Mouse (Mus musculus) left cerebral cortex, adult 8-10 months (tissue): Measurements from ENCODE around the gene Plcb1. TPM values are rescaled to one million over a fixed set of nuclear protein-coding genes. Genes with fewer than 3 reads are reported as not detected.
A peak's percentile ranks its signal among the peaks of the same experiment; 100 is the strongest.

ENCODE experiments used
- DNase-seq, 2 experiments: peaks; one replicate each; pipeline ENCODE4 v3.0.0; 2022; ENCODE audit warnings: low spot score in 2 of 2
- total RNA-seq, 4 experiments: library from RNA; stranded (reverse); gene quantifications; 2 replicates each; pipeline ENCODE4 v1.2.4; 2022

The Plcb1 gene
- total RNA-seq, 4 experiments from 2014 or later: 164 to 194 (median 178) TPM

- no peak for DNase-seq
These were observed 416.5 kb downstream of the Plcb1 start for GRCm38 (mm10) chr2:135202390-135202789.

DNA sequence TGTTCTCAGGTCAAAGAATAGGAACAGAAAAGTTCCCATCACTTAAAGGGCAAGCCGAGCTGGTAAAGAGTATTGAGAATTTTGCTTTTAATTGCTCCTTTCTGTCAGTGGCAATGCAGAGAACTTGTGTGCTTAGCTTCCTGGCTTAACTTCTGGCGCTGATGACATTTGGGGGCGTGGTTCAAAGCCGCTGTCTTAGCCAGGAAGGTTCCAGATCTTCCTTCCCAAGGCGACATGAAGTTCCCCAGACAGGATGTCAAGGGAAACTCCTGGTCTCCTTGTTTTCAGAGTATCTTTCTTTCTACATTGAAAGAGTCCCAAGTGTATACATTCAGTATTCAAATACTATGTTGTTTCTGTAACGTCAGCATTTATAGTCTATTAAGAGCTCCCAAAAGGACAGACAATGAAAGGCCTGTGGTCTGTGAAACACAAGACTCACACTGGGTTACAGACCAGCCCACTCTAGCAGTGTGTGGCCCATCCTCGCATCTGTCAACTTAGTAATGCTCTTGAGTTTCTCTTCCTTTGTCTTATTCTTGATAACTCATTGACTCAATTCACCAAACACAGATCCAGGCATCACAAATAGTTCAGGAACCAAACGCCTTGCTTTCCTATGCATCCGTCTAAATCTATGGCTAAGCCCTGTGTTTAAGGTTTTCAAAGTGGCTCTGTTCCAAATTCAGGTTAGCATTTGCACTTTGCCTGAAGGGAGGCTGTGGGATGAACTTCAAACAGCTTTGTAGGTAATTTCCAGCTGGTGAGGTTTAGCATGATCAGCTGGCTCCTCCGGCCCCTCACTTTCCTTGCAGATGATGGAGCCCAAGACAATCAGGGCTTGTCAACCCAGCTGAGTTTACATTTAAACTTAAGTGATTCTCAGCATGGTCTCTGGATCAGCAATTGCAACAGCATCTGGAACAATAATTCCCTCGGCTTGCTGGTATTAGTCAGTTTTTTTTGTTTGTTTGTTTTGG lies 418.6 kb downstream of the Plcb1 start:
- DNase-seq: no peak

DNA sequence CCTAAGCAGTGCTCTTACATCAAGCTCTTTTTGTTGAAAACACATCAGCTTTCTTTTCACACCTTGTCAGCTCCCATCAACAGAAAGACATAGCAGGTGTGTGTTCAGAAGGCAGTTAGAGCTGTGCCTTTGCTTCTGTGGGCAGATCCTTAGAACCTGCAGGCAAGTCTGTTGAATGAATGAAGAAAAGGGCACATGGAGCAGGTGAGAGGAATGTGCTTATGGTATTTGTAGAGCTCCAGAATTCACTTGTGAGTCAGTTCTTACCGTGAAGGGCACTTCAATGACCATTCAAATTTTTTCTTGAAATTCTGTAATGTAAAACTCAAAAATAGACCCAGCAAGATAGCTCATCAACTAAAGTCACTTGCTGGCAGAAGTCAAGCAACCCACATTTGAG lies 423.0 kb downstream of the Plcb1 start:
- no peak for DNase-seq

GRCm38 (mm10) chr2:135214746-135215448 lies 429.0 kb downstream of the Plcb1 start:
- DNase-seq: no peak

DNA sequence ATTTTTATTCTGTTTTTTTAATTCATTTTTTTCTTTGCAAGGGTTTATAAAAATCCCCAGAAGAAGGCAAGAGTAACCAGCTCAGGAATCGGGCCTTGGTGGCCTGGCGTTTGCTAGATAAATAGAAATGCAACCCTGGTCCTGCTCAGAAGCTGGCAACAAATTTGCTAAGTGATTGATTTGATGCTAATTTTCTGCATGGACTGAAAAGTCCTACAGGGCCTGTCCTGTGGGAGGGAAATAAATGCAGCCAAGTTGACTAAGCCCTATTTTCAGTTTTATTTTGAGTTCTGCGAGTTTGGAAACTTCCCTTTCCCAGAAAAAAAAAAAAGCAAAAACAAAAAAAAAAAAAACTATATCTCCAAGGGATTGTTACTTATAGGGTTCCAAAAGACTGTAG lies 433.5 kb downstream of the Plcb1 start:
- DNase-seq: no peak

DNA sequence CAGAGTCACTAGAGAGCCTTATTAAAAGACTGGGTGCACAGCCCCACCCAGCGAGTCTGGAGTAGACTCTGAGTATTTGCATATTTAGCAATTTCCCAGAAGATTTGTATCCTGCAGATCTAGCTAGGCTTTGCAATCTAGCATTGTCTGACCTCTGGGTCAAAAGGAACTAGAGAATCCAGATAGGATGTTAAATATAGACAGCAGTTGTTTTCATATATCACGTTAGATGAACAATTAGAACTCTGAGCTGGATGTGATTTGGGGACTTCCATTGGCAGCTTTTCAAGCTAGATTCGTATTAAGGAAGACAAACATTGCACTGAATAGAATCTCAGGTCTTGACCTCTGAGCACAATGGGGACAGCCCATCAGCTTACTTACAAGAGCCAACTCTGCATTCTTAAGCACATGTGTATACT lies 439.7 kb downstream of the Plcb1 start:
- DNase-seq: no peak

- no peak for DNase-seq
These were observed 444.4 kb downstream of the Plcb1 start for GRCm38 (mm10) chr2:135230262-135230661.

- DNase-seq: no peak
These were observed 456.9 kb downstream of the Plcb1 start for GRCm38 (mm10) chr2:135242662-135243316.

DNA sequence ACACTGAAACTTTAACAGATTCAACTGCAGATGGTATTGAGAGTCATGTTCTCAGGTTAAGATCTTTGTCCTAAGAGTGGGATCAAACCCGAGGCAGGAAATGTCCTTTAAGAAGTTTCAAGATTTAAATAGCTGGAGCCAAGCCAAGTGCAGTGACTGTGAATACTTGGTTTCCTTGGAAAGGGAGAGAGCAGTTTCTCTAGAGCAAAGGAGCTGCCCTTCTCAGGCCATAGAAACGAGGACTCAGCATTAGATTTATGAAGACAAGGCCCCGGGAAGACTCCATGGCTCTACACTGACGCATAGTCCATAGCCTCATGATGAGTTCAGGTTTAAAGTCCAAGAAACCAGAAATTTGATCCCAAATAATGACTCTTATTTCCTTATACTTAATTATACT lies 457.9 kb downstream of the Plcb1 start:
- DNase-seq: no peak

DNA sequence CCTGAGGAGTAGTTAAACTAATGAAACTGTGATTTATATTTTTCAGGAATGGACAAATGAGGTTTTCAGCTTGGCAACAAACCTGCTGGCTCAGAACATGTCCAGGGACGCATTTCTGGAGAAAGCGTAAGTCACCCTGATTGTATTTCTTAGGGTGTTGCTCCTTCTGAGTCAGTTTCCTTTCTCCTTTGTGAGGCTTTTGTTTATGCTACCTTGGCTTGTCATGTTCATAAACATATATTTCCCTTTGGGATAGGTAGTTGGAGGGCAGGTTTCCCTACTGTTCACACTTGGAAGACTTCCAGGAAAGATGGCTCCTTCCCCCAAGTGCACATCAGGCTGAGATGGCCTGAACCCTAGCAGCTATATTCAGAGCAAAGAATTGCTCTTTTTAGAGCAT lies 464.1 kb downstream of the Plcb1 start:
- DNase-seq: no peak

DNA sequence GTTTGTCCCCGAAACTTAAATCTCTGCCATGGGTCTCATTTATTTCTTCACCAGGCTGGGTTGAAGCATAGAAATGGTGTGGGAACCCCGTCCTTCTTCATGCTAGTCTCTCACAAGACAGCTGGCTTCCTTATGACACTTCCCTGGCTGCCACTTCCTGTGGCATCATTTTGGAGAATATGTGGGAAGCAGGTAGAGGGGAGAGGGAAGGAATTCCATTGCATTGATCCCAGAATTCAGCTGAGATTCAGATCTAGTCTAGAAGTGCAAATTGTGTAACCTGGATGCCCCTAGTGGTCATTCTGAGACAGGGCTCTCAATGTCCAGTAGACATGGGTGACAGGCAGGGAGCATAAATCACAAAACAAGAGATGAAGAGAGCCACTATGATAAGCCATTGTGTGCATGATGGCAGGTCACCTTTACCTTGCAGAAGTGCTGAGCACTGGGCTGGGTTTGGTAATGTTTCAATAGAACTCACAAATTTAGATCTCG lies 466.0 kb downstream of the Plcb1 start:
- no peak for DNase-seq

- no peak for DNase-seq
These were observed 473.3 kb downstream of the Plcb1 start for GRCm38 (mm10) chr2:135259136-135259535.

GRCm38 (mm10) chr2:135263943-135264342 lies 478.1 kb downstream of the Plcb1 start:
- DNase-seq: no peak

- DNase-seq: no peak
These were observed 489.1 kb downstream of the Plcb1 start for GRCm38 (mm10) chr2:135274949-135275348.

DNA sequence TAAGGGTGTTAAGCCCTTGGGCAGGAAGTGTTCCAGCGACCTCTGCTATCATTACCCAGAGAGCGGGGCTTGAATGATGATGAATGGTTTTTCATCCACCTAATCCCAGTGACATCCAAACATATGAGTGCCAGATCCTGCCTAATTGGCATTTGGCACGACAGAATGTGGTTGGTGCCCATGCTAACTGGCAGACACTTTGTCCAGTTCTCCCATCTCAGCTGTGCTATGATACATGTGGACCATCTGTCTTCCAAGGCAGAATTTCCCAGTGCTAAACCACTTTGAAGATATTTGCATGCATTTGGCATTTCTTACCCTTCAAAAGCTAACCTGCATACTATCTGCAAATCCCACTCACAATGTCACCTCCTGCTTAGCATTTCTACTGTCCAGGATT lies 492.6 kb downstream of the Plcb1 start:
- DNase-seq: peak in 1 of 2 experiments; percentile 66

- DNase-seq: no peak
These were observed 493.2 kb downstream of the Plcb1 start for GRCm38 (mm10) chr2:135279026-135279425.

DNA sequence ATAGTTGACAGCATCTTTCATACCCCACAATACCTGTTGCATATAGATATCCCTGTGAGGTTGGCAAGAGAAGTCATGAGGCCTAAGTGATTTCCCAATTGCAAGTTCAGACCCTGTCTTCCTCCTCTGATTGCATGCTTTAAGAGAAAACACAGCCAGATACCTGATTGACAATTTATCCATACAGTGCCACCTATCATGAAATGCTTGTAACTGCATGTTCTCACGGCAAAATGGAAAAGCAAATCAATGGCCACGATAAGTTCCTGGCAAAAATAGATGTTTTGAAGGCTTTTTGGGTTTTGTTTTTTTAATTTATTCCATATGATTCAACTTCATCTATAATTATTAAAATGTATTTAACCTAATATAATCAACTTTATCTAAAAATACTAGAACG lies 497.9 kb downstream of the Plcb1 start:
- no peak for DNase-seq

DNA sequence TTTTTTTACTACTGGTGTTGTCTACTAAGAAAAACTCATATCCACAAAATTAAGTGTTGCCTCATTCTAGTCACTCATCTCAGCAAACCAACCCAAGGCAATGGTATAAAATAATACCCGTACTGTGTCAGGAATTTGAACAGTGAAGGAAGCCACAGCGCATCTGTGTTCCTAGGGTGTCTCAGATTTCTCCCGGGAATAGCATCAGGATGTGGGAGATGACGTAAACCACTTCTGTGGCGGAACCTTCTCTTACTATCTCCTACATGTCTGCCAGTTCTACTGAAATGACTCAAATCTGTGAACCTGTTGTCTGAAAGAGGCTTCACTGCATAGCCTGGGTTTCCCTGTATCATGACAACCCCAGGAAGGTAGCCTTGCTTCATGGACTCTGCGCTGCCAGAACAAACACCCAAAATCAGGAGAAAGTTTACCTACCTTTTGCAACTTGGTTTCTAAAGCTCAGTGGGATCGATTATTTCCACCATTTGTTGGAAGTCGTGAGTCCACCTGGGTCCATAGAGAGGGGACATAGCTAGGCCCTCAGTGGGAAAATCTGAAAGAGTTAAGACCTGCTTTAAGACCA lies 510.4 kb downstream of the Plcb1 start:
- DNase-seq: no peak

GRCm38 (mm10) chr2:135300480-135300879 lies 514.6 kb downstream of the Plcb1 start:
- no peak for DNase-seq

GRCm38 (mm10) chr2:135302483-135302882 lies 516.6 kb downstream of the Plcb1 start:
- DNase-seq: no peak

DNA sequence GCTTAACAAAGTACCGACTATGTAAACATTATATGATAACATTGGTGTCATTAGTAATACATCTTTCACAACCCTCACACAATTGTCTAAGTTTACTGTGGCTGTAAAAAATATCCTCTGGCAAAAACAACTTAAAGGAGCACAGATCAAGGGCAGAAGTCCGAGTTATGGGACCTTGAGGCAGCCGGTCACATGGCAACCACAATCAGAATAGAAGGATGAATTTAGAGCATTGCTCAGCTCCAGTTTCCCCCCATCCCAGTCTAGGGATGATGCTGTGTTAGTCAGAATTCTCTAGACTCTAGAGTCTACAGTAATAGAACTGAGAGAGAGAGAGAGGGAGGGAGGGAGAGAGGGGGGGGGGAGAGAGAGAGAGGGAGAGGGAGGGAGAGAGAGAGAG lies 519.3 kb downstream of the Plcb1 start:
- no peak for DNase-seq
